Mouse (Mus musculus): ENCODE data around the gene Mast1. TPM values are rescaled to one million over a fixed set of nuclear protein-coding genes. Genes with fewer than 3 reads are reported as not detected.
"Not testable (repeated sequence)": the region's sequence is repeated elsewhere in the genome, so short reads cannot be mapped to it uniquely, and the experiment has no call there.

Mast1 gene
- polyA plus RNA-seq, 1 experiment from 2014 or later = 14.6 TPM

DNA sequence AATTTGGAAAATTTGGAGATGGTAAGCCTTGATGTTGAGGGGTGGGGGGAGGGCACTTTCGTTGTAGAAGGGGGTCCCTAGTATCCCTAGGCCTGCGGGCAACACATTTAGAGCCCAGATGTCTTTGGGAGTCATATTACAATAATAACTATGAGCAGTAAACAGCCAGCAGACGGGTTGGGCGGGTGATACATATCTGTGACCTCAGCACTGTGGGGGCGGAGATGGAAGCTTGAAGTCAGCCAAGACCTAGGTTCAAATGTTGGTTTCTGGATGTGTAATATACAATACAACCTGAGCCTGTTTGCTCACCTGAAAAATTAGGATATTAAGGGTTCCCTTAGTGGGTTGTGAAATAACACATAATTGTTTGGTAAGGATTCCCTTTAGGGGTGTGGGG lies 27.2 kb downstream of the Mast1 start:
- Histone ChIP-seq H3K9ac (ENCODE audit: low read length) (no peak overlapping the region), H3K4me1 (ENCODE audit: control insufficient read depth, insufficient read depth, low read length) (peaks cover 5% of the 10 kb centered on the region; the same call in 1 of the 2 replicates), H3K9me3 (ENCODE audit: control insufficient read depth, low read length) (no peaks in the 10 kb centered on the region), H3K27ac (ENCODE audit: low read depth, low read length) (no peak overlapping the region), H3K4me2 (ENCODE audit: low read depth) (no peak overlapping the region), H3K36me3 (ENCODE audit: control insufficient read depth, insufficient read depth, low read length) (no peaks in the 10 kb centered on the region), H3K27me3 (ENCODE audit: control insufficient read depth, insufficient read depth, low read length) (peaks cover 54% of the 10 kb centered on the region), H3K4me3 (ENCODE audit: low read depth, low read length) (no peak overlapping the region)
- WGBS = 72% methylated on average over 5 of the region's 5 CpGs
- no peak for DNase-seq (ENCODE audit: low spot score)
- no peak for ATAC-seq (ENCODE audit: insufficient read depth, low FRiP score, low TSS enrichment)

DNA sequence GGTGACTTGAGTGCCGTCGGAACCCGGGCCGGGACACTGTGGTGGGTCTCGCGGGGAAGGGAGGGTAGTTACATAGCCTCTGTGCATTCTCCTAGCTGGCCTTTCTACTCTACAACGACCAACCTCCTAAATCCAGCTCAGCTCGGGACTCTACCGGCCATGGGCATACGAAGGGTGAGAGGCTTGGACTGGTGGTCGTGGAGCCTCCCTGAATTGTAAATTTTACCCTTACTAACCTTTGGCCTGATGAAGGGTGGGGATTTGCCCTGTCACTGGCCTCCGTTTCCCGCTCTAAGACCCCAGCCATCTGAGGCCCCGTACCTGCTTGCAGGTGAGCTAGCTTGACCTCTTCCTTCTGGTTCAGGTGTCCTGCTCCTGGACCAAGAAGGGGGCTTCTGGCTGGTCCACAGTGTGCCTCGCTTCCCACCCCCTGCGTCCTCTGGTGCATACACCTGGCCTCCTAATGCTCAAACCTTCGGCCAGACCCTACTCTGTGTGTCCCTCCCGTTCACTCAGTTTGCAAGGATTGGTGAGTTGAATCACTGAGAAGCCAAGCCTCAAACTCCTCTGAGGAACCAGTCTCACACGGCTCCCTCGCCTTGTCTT lies 27.9 kb downstream of the Mast1 start:
- Histone ChIP-seq H3K4me2 (ENCODE audit: low read depth) (peak overlapping the region; percentile 78), H3K36me3 (ENCODE audit: control insufficient read depth, insufficient read depth, low read length) (no peaks in the 10 kb centered on the region), H3K9me3 (ENCODE audit: control insufficient read depth, low read length) (no peaks in the 10 kb centered on the region), H3K4me1 (ENCODE audit: control insufficient read depth, insufficient read depth, low read length) (peaks cover 5% of the 10 kb centered on the region; the same call in 1 of the 2 replicates), H3K4me3 (ENCODE audit: low read depth, low read length) (peak overlapping the region; percentile 42), H3K27me3 (ENCODE audit: control insufficient read depth, insufficient read depth, low read length) (peaks cover 51% of the 10 kb centered on the region), H3K9ac (ENCODE audit: low read length) (peak overlapping the region; percentile 63), H3K27ac (ENCODE audit: low read depth, low read length) (no peak overlapping the region)
- no peak for ATAC-seq (ENCODE audit: insufficient read depth, low FRiP score, low TSS enrichment)
- WGBS = 45% methylated on average over 20 of the region's 20 CpGs
- no peak for DNase-seq (ENCODE audit: low spot score)

DNA sequence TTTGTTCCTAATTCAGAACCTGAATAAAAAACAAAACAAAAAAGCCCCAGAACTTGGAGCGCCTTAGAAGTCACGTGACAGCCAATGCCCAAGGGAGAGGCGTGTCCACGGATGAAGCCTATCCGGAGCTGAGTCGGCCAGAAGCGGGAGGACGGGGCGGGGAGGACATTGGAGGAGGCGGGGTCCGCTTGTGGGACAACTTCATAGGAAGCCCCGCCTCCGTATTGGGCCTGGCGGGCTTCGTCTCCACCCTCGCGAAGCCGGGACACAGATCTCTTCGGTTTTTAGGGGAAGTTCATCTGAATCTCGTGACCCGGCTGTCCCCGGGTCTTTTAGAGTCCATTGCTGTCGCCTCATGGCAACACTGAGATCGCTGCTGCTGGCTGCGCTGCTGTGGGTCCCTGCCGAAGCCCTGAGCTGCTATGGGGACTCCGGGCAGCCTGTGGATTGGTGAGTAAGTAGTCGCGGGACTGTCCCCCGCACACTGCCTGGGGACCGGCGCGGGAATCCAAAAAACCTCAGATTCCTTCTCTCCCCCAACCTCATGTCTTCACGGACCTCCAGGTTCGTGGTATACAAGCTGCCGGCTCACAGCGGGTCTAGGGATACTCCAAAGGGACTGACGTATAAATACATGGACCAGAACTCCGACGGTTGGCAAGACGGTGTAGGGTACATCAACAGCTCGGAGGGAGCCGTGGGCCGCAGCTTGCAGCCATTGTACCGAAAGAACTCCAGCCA lies 28.6 kb downstream of the Mast1 start, which contains the start of gene Dnase2a:
Gene Dnase2a, plus strand, starts transcription at position 140 of the 741 bp plus-strand sequence.
- no peak within 1 kb of the TSS for H3K27ac ChIP-seq (ENCODE audit: low read depth, low read length)
- H3K27me3 ChIP-seq (ENCODE audit: control insufficient read depth, insufficient read depth, low read length) = peaks cover 45% of the 10 kb centered on the region
- ATAC-seq (ENCODE audit: insufficient read depth, low FRiP score, low TSS enrichment) = peak; percentile 86

DNA sequence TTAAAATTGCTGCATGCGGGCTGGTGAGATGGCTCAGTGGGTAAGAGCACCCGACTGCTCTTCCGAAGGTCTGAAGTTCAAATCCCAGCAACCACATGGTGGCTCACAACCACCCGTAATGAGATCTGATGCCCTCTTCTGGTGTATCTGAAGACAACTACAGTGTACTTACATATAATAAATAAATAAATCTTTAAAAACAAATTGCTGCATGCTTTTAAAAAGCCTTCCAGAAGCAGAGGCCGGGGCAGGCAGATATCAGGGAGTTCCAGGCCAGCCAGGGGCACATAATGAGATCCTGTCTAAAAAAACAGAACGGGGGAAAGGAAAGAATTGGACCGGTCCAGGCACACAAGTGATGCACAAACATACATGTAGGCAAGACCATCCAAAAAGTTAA lies 29.2 kb downstream of the Mast1 start:
- H3K27me3 ChIP-seq (ENCODE audit: control insufficient read depth, insufficient read depth, low read length) = peaks cover 39% of the 10 kb centered on the region
- 0 out of 2 replicates have a peak, but pooled peaks have one; percentile 9 for ATAC-seq (ENCODE audit: insufficient read depth, low FRiP score, low TSS enrichment)
- WGBS = 33% methylated on average over 6 of the region's 7 CpGs

More for the DNA sequence above, 28.6 kb downstream of the Mast1 start, which contains the start of gene Dnase2a:
- peak within 1 kb of the TSS; percentile 63 for H3K9ac ChIP-seq (ENCODE audit: low read length)
- no peaks in the 10 kb centered on the region for H3K9me3 ChIP-seq (ENCODE audit: control insufficient read depth, low read length)
- peak within 1 kb of the TSS; percentile 42 for H3K4me3 ChIP-seq (ENCODE audit: low read depth, low read length)
- DNase-seq (ENCODE audit: low spot score) = peak; percentile 95
- peak within 1 kb of the TSS; percentile 78 for H3K4me2 ChIP-seq (ENCODE audit: low read depth)
- WGBS = under 1% methylated on average over 45 of the region's 45 CpGs
- peaks cover 5% of the 10 kb centered on the region; the same call in 1 of the 2 replicates for H3K4me1 ChIP-seq (ENCODE audit: control insufficient read depth, insufficient read depth, low read length)
- no peaks in the 10 kb centered on the region for H3K36me3 ChIP-seq (ENCODE audit: control insufficient read depth, insufficient read depth, low read length)

DNA sequence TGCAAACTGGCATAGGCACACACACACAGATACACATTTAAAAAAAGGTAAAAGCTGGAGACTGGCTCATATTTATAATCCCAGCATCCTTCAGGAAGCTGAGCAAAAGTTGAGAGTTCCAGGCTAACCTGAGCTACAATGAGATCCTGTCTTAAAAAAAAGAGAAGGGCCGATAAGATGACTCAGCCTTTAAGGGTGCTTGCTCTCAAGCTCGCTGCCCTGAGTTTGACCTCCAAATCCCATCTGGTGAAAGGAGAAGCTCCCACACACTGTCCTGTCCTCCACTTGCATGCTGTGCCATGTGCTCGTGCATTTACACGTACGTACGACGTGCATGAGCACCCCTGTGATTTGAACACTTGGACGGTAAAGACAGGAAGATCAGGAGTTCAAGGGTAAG lies 29.7 kb downstream of the Mast1 start:
- H3K27ac ChIP-seq (ENCODE audit: low read depth, low read length) = no peak overlapping the region
- H3K9ac ChIP-seq (ENCODE audit: low read length) = no peak overlapping the region
- ATAC-seq (ENCODE audit: insufficient read depth, low FRiP score, low TSS enrichment) (no peak), DNase-seq (ENCODE audit: low spot score) (no peak)
- H3K36me3 ChIP-seq (ENCODE audit: control insufficient read depth, insufficient read depth, low read length) = no peaks in the 10 kb centered on the region
- H3K9me3 ChIP-seq (ENCODE audit: control insufficient read depth, low read length) = no peaks in the 10 kb centered on the region
- H3K4me3 ChIP-seq (ENCODE audit: low read depth, low read length) = no peak overlapping the region
- H3K4me1 ChIP-seq (ENCODE audit: control insufficient read depth, insufficient read depth, low read length) = peaks cover 1% of the 10 kb centered on the region; the same call in 1 of the 2 replicates
- no peak overlapping the region for H3K4me2 ChIP-seq (ENCODE audit: low read depth)
- peaks cover 34% of the 10 kb centered on the region for H3K27me3 ChIP-seq (ENCODE audit: control insufficient read depth, insufficient read depth, low read length)
- 82% methylated on average over 8 of the region's 8 CpGs for WGBS

More for the DNA sequence above, 29.2 kb downstream of the Mast1 start:
- Histone ChIP-seq H3K4me2 (ENCODE audit: low read depth) (peak overlapping the region; percentile 78), H3K4me3 (ENCODE audit: low read depth, low read length) (peak overlapping the region; percentile 42; the same call in 1 of the 2 replicates)
- not testable (repeated sequence) for H3K27ac ChIP-seq (ENCODE audit: low read depth, low read length); DNase-seq (ENCODE audit: low spot score); H3K4me1 ChIP-seq (ENCODE audit: control insufficient read depth, insufficient read depth, low read length); H3K9ac ChIP-seq (ENCODE audit: low read length); H3K36me3 ChIP-seq (ENCODE audit: control insufficient read depth, insufficient read depth, low read length); H3K9me3 ChIP-seq (ENCODE audit: control insufficient read depth, low read length)

DNA sequence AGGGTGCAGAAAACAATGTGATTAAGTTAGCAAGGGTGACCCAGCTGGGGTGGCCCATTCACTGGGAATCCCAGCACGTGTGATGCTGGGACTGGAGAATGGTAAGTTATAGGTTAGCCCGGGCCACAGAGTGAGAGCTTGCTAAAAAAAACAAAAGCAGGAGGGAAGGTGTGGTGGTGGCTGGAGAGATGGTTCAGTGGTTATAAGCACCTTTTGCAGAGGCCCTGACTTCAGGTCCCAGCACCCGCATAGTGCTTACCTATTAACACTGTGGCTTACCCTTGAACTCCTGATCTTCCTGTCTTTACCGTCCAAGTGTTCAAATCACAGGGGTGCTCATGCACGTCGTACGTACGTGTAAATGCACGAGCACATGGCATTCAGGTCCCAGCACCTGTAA lies 30.1 kb downstream of the Mast1 start:
- 0 out of 2 replicates have a peak, but pooled peaks cover 2% of the 10 kb centered on the region for H3K4me1 ChIP-seq (ENCODE audit: control insufficient read depth, insufficient read depth, low read length)
- WGBS = 93% methylated on average over 9 of the region's 9 CpGs
- H3K4me2 ChIP-seq (ENCODE audit: low read depth) = no peak overlapping the region
- H3K4me3 ChIP-seq (ENCODE audit: low read depth, low read length) = no peak overlapping the region
- H3K36me3 ChIP-seq (ENCODE audit: control insufficient read depth, insufficient read depth, low read length) = no peaks in the 10 kb centered on the region
- no peaks in the 10 kb centered on the region for H3K9me3 ChIP-seq (ENCODE audit: control insufficient read depth, low read length)
- H3K9ac ChIP-seq (ENCODE audit: low read length) = no peak overlapping the region
- no peak for DNase-seq (ENCODE audit: low spot score)
- H3K27me3 ChIP-seq (ENCODE audit: control insufficient read depth, insufficient read depth, low read length) = peaks cover 34% of the 10 kb centered on the region
- no peak overlapping the region for H3K27ac ChIP-seq (ENCODE audit: low read depth, low read length)
- ATAC-seq (ENCODE audit: insufficient read depth, low FRiP score, low TSS enrichment) = no peak

DNA sequence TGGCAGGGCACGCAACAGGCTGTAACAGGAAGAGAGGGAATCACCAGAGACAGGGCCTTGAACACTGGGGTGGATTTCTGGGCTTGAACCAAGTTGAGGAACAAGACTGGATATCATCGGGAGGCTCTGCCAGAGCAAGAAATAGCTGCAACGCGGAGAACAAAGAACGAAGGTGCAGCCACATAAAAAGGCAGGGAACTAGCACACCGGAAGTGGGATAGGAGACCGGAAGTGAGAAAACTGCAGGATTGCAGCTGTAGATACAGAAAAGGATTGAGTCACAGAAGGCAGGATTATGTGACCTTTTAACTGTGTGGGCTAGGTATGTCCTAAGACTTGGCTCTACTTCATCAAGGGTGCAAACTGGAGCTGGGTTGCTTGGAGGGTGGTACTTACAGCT lies 32.8 kb downstream of the Mast1 start:
- Histone ChIP-seq H3K9ac (ENCODE audit: low read length) (no peak overlapping the region), H3K4me1 (ENCODE audit: control insufficient read depth, insufficient read depth, low read length) (0 out of 2 replicates have a peak, but pooled peaks cover 2% of the 10 kb centered on the region), H3K4me2 (ENCODE audit: low read depth) (no peak overlapping the region), H3K9me3 (ENCODE audit: control insufficient read depth, low read length) (no peaks in the 10 kb centered on the region), H3K27ac (ENCODE audit: low read depth, low read length) (no peak overlapping the region), H3K36me3 (ENCODE audit: control insufficient read depth, insufficient read depth, low read length) (no peaks in the 10 kb centered on the region), H3K27me3 (ENCODE audit: control insufficient read depth, insufficient read depth, low read length) (peaks cover 13% of the 10 kb centered on the region), H3K4me3 (ENCODE audit: low read depth, low read length) (no peak overlapping the region)
- 91% methylated on average over 7 of the region's 7 CpGs for WGBS
- no peak for ATAC-seq (ENCODE audit: insufficient read depth, low FRiP score, low TSS enrichment)
- DNase-seq (ENCODE audit: low spot score) = no peak

DNA sequence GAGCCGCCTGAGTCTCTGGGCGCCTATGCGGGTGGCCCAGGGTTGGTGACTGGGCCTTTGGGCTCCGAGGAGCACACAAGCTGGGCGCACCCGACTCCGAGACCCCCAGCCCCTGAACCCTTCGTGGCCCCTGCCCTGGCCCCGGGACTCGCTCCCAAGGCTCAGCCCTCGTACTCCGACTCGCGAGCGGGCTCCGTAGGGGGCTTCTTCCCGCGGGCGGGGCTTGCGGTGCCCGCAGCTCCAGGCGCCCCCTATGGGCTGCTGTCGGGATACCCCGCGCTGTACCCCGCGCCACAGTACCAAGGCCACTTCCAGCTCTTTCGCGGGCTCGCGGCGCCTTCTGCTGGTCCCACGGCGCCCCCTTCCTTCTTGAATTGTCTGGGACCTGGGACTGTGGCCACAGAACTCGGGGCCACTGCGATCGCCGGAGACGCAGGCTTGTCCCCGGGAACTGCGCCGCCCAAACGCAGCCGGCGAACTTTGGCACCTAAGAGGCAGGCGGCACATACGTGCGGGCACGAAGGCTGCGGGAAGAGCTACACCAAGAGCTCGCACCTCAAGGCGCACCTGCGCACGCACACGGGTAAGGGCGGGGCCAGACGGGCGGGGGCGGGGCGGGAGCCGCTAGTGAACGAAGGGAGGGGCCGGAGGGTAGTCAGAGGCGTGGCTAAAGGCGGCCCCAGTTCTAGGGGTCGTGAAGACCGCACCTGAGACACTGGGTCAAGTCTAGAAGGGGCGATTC lies 34.1 kb downstream of the Mast1 start:
- Histone ChIP-seq H3K9ac (ENCODE audit: low read length) (peak overlapping the region; percentile 52), H3K4me1 (ENCODE audit: control insufficient read depth, insufficient read depth, low read length) (0 out of 2 replicates have a peak, but pooled peaks cover 2% of the 10 kb centered on the region), H3K4me2 (ENCODE audit: low read depth) (peak overlapping the region; percentile 71), H3K27me3 (ENCODE audit: control insufficient read depth, insufficient read depth, low read length) (peaks cover 9% of the 10 kb centered on the region; the same call in 1 of the 2 replicates), H3K4me3 (ENCODE audit: low read depth, low read length) (peak overlapping the region; percentile 44), H3K27ac (ENCODE audit: low read depth, low read length) (no peak overlapping the region), H3K9me3 (ENCODE audit: control insufficient read depth, low read length) (no peaks in the 10 kb centered on the region), H3K36me3 (ENCODE audit: control insufficient read depth, insufficient read depth, low read length) (no peaks in the 10 kb centered on the region)
- under 1% methylated on average over 67 of the region's 68 CpGs for WGBS
- peak; percentile 93 for DNase-seq (ENCODE audit: low spot score)
- ATAC-seq (ENCODE audit: insufficient read depth, low FRiP score, low TSS enrichment) = peak; percentile 82

Measured in neural tube, embryonic 11.5 days (tissue).